In genomic region chr4:117023469-117023868, GRCm38 (mm10) we compare ENCODE assay signal across 15 mouse cellular contexts.
"Had no signal": no experiment of that assay in that cellular context is flagged by ENCODE, and none has a peak within 500 bp of the region (broad histone marks: within the 10 kb centered on the region; RNA-seq: fewer than 3 reads in every experiment).

No protein-coding gene starts in this region.

- H3K9ac ChIP-seq: lung, embryonic 15.5 days; midbrain, embryonic 12.5 days; neural tube, embryonic 12.5 days had no signal

- H3K4me2 ChIP-seq: lung, embryonic 15.5 days; midbrain, embryonic 12.5 days; neural tube, embryonic 12.5 days had no signal

- H3K27ac ChIP-seq: lung, embryonic 15.5 days; macrophage; midbrain, embryonic 12.5 days; neural tube, embryonic 12.5 days had no signal

- H3K9me3 ChIP-seq: lung, embryonic 15.5 days; megakaryocyte, embryonic 14.5 days; midbrain, embryonic 12.5 days; neural tube, embryonic 12.5 days had no signal

- H3K4me3 ChIP-seq: lung, embryonic 15.5 days; megakaryocyte, embryonic 14.5 days; midbrain, embryonic 12.5 days; neural tube, embryonic 12.5 days had no signal

- ATAC-seq: lung, postnatal 0 days; midbrain, embryonic 16.5 days had no signal

- DNase-seq: lung, adult 2 months; lung, postnatal 14 days; lung, postnatal 36 days; midbrain, embryonic 14.5 days; right cerebral cortex, postnatal 14 days; thymus, adult 18-20 months; thymus, postnatal 14 days; thymus, postnatal 36 days had no signal

- H3K27me3 ChIP-seq: lung, embryonic 15.5 days; megakaryocyte, embryonic 14.5 days; midbrain, embryonic 12.5 days; neural tube, embryonic 12.5 days had no signal
